Comparison of ENCODE assay signal across 20 mouse cellular contexts in the genomic region with DNA sequence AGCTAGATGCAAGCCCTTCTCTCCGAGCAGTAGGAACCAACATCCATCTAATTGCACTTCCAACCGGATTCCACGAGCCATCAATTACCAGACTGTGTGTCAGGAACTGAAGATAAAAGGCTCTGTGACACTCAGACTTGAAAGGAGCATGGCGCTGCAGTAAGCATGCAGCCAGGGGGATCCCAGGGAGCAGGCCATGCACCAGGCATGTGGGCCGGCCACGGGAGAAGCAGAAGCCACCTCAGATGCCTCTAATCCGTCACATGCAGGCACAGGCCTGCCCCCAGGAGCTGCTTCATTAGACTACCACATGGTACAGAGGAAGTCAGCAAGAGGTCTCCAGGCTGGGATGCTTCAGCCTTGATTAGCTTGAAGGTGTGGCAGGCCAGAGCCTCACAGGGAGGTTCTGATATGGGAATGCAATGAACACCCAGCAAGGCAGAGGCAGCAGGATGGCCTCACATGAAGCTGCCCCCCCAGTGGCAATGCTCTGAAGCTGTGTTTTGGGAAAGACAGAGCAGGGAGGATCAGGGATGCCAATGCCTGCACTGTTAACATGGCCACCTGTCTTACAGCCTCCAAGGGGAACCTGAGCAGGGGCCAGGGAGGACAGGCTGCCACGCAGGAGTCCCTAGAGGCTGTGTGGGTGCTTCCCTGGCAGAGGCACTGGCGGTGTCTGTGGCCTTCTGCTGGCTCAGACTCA. TPM values are rescaled to one million over a fixed set of nuclear protein-coding genes. Genes with fewer than 3 reads are reported as not detected.
A peak's percentile ranks its signal among the peaks of the same experiment; 100 is the strongest.
DNase-seq lines count a peak whose midpoint lies in the region; ATAC-seq and TF ChIP-seq lines count a peak whose summit lies in the region.
"Had no signal": no experiment of that assay in that cellular context is flagged by ENCODE, and none has a peak within 500 bp of the region (broad histone marks: within the 10 kb centered on the region; RNA-seq: fewer than 3 reads in every experiment).

No protein-coding gene starts in this region.

- peak; percentile 52 for TF ChIP-seq CTCF in layer of hippocampus, adult 2 months (conservative IDR thresholded peaks at IDR 0.05)

- ATAC-seq in embryonic facial prominence, embryonic 12.5 days (ENCODE audit: insufficient number of reproducible peaks, insufficient read depth, low FRiP score, low TSS enrichment), result 0 out of 2 replicates have a peak, but pooled peaks have one; percentile 30
- ATAC-seq in hindbrain, embryonic 15.5 days (ENCODE audit: low FRiP score, low read depth), result no peak; the same call in 1 of the 2 replicates
- no peak for ATAC-seq in neural tube, embryonic 13.5 days (ENCODE audit: low read depth)
- no peak for ATAC-seq in erythroid progenitor cell, adult 5-6 weeks (replicated peaks; ENCODE audit: low FRiP score, poor library complexity, severe bottlenecking)

- H3K9ac ChIP-seq in embryonic facial prominence, embryonic 12.5 days, result no peak overlapping the region
- no peak overlapping the region for H3K9ac ChIP-seq in hindbrain, embryonic 15.5 days
- peak overlapping the region; percentile 54 for H3K9ac ChIP-seq in neural tube, embryonic 13.5 days
- H3K9ac ChIP-seq: heart, embryonic 12.5 days; intestine, embryonic 15.5 days; limb, embryonic 13.5 days; liver, embryonic 14.5 days had no signal

- peaks cover 9% of the 10 kb centered on the region for H3K27me3 ChIP-seq in embryonic facial prominence, embryonic 12.5 days
- H3K27me3 ChIP-seq in embryonic facial prominence, embryonic 10.5 days (replicated peaks; ENCODE audit: low read depth, poor library complexity, severe bottlenecking), result peaks cover 36% of the 10 kb centered on the region
- no peaks in the 10 kb centered on the region; the same call in 1 of the 2 replicates for H3K27me3 ChIP-seq in hindbrain, embryonic 15.5 days
- peaks cover 3% of the 10 kb centered on the region; the same call in 1 of the 2 replicates for H3K27me3 ChIP-seq in neural tube, embryonic 13.5 days

- 51% methylated on average over 9 of the region's 9 CpGs for WGBS in embryonic facial prominence, embryonic 12.5 days
- WGBS in embryonic facial prominence, embryonic 10.5 days, result 64% methylated on average over 9 of the region's 9 CpGs
- 51% methylated on average over 9 of the region's 9 CpGs for WGBS in hindbrain, embryonic 15.5 days
- WGBS in neural tube, embryonic 13.5 days, result 39% methylated on average over 9 of the region's 9 CpGs

- DNase-seq in embryonic facial prominence, embryonic 10.5 days (ENCODE audit: low spot score), result no peak
- DNase-seq in layer of hippocampus, adult 2 months (ENCODE audit: low spot score in 2 of 2), result no peak
- DNase-seq in layer of hippocampus, adult 18-20 months (ENCODE audit: low spot score in 2 of 2), result no peak
- DNase-seq in lung, postnatal 25 days (ENCODE audit: low spot score), result no peak
- DNase-seq: thymus, postnatal 14 days had no signal

- peaks cover 10% of the 10 kb centered on the region for H3K36me3 ChIP-seq in embryonic facial prominence, embryonic 12.5 days
- peaks cover 42% of the 10 kb centered on the region for H3K36me3 ChIP-seq in embryonic facial prominence, embryonic 10.5 days (replicated peaks)
- H3K36me3 ChIP-seq in hindbrain, embryonic 15.5 days, result no peaks in the 10 kb centered on the region
- H3K36me3 ChIP-seq in neural tube, embryonic 13.5 days, result peaks cover 18% of the 10 kb centered on the region
- H3K36me3 ChIP-seq: intestine, embryonic 15.5 days had no signal

- no peaks in the 10 kb centered on the region for H3K9me3 ChIP-seq in embryonic facial prominence, embryonic 12.5 days
- H3K9me3 ChIP-seq in embryonic facial prominence, embryonic 10.5 days, result no peaks in the 10 kb centered on the region
- H3K9me3 ChIP-seq in hindbrain, embryonic 15.5 days, result no peaks in the 10 kb centered on the region
- no peaks in the 10 kb centered on the region for H3K9me3 ChIP-seq in neural tube, embryonic 13.5 days
- H3K9me3 ChIP-seq: heart, embryonic 12.5 days; intestine, embryonic 15.5 days; limb, embryonic 13.5 days had no signal

- H3K27ac ChIP-seq in embryonic facial prominence, embryonic 12.5 days, result no peak overlapping the region
- H3K27ac ChIP-seq in embryonic facial prominence, embryonic 10.5 days (replicated peaks), result no peak overlapping the region
- no peak overlapping the region for H3K27ac ChIP-seq in layer of hippocampus, adult 2 months
- H3K27ac ChIP-seq in hindbrain, embryonic 15.5 days (replicated peaks), result peak overlapping the region; percentile 26
- peak overlapping the region; percentile 33; the same call in 1 of the 2 replicates for H3K27ac ChIP-seq in neural tube, embryonic 13.5 days (replicated peaks)
- H3K27ac ChIP-seq: gastrocnemius, adult 2 months; intestine, embryonic 15.5 days; kidney, postnatal 0 days; limb, embryonic 13.5 days; liver, embryonic 14.5 days had no signal

- H3K4me2 ChIP-seq in embryonic facial prominence, embryonic 12.5 days (replicated peaks), result no peak overlapping the region
- no peak overlapping the region for H3K4me2 ChIP-seq in hindbrain, embryonic 15.5 days
- no peak overlapping the region for H3K4me2 ChIP-seq in neural tube, embryonic 13.5 days
- H3K4me2 ChIP-seq: heart, embryonic 12.5 days; intestine, embryonic 15.5 days; limb, embryonic 13.5 days had no signal

- H3K4me1 ChIP-seq in embryonic facial prominence, embryonic 12.5 days, result no peaks in the 10 kb centered on the region
- H3K4me1 ChIP-seq in embryonic facial prominence, embryonic 10.5 days, result peaks cover 19% of the 10 kb centered on the region
- H3K4me1 ChIP-seq in hindbrain, embryonic 15.5 days (replicated peaks), result peaks cover 32% of the 10 kb centered on the region
- H3K4me1 ChIP-seq in neural tube, embryonic 13.5 days (replicated peaks), result peaks cover 33% of the 10 kb centered on the region
- H3K4me1 ChIP-seq: heart, embryonic 12.5 days had no signal

- H3K4me3 ChIP-seq in embryonic facial prominence, embryonic 12.5 days, result no peak overlapping the region
- H3K4me3 ChIP-seq in embryonic facial prominence, embryonic 10.5 days, result no peak overlapping the region
- no peak overlapping the region for H3K4me3 ChIP-seq in layer of hippocampus, adult 2 months
- no peak overlapping the region for H3K4me3 ChIP-seq in hindbrain, embryonic 15.5 days
- H3K4me3 ChIP-seq in neural tube, embryonic 13.5 days, result no peak overlapping the region
- H3K4me3 ChIP-seq: gastrocnemius, adult 2 months; heart, embryonic 12.5 days; intestine, embryonic 15.5 days; limb, embryonic 13.5 days; myocyte had no signal

RNA-seq across cellular contexts. Expression of a gene that starts 25.5 kb away (rescaled TPM):
- 1.4 and 1.6 TPM in 2 replicates for polyA plus RNA-seq in embryonic facial prominence, embryonic 12.5 days (2016; fragmentation: Nextera tagmentation; extraction: Ambion mirVana)
- polyA plus RNA-seq in embryonic facial prominence, embryonic 10.5 days (2016; fragmentation: Nextera tagmentation; extraction: Ambion mirVana), result 0.88 and 1.1 TPM in 2 replicates
- total RNA-seq in layer of hippocampus, adult 2 months (2021), result 1 to 10 TPM; 1.4 to 2.7 TPM
- 1 to 10 TPM; 1.2 to 1.9 TPM for total RNA-seq in layer of hippocampus, adult 18-20 months (2021)
- 13.9 and 16.5 TPM in 2 replicates for polyA plus RNA-seq in hindbrain, embryonic 15.5 days (2015; fragmentation: Nextera tagmentation; extraction: Ambion mirVana)
- 8.0 and 9.1 TPM in 2 replicates for polyA plus RNA-seq in neural tube, embryonic 13.5 days (2015; fragmentation: Nextera tagmentation; extraction: Ambion mirVana)
- not detected in 2 replicates for total RNA-seq in erythroid progenitor cell, adult 5-6 weeks (2015; ENCODE audit: low replicate concordance)
- not detected in 2 replicates for total RNA-seq in erythroid progenitor cell, adult 5-6 weeks (2017; ENCODE audit: low replicate concordance)
- total RNA-seq: CH12.LX; gastrocnemius, adult 2 months; granulocyte monocyte progenitor cell, adult 5-6 weeks; heart, postnatal 25 days; megakaryocyte, adult 5-6 weeks had no signal
- polyA plus RNA-seq: myocyte had no signal

Comparison
In these comparisons a context has a peak if more than half of its experiments do, and no peak if none do; other contexts are left out.
1. H3K27ac ChIP-seq: peak in hindbrain, embryonic 15.5 days (single experiment) and neural tube, embryonic 13.5 days (single experiment); none in embryonic facial prominence, embryonic 12.5 days (single experiment), embryonic facial prominence, embryonic 10.5 days (single experiment) and layer of hippocampus, adult 2 months (single experiment).